Comparison of ENCODE assay signal across 10 mouse cellular contexts in genomic region chr3:102275256-102276022, GRCm38 (mm10).
DNase-seq lines count a peak whose midpoint lies in the region; TF ChIP-seq lines count a peak whose summit lies in the region.
"Had no signal": no experiment of that assay in that cellular context is flagged by ENCODE, and none has a peak within 500 bp of the region (broad histone marks: within the 10 kb centered on the region; RNA-seq: fewer than 3 reads in every experiment).

No protein-coding gene starts in this region.

- intact Hi-C loops in gastrocnemius, adult 2 months (cut with DNase I) = no loop called here

- H3K27ac ChIP-seq in gastrocnemius, adult 2 months = peak overlapping the region; percentile 56
- H3K27ac ChIP-seq: liver, embryonic 15.5 days had no signal

- no peak for TF ChIP-seq CTCF in gastrocnemius, adult 2 months (IDR thresholded peaks at IDR 0.05)

- DNase-seq in adrenal gland, adult 2 months = peak; percentile 14
- no peak for DNase-seq in adrenal gland, postnatal 4 days (ENCODE audit: low spot score in 2 of 2)
- DNase-seq in gastrocnemius, adult 2 months = peak; percentile 73
- peak; percentile 56 for DNase-seq in heart, postnatal 4 days
- peak; percentile 47 for DNase-seq in lung, postnatal 25 days (ENCODE audit: low spot score)
- DNase-seq in thymus, postnatal 36 days = no peak
- no peak for DNase-seq in layer of hippocampus, adult 9-11 months
- no peak for DNase-seq in frontal cortex, postnatal 14 days (ENCODE audit: low spot score in 2 of 2)
- DNase-seq: cerebellum, adult 18-20 months had no signal

- H3K4me3 ChIP-seq in gastrocnemius, adult 2 months = no peak overlapping the region
- H3K4me3 ChIP-seq: liver, embryonic 15.5 days had no signal

Comparison
In these comparisons a context has a peak if more than half of its experiments do, and no peak if none do; other contexts are left out.
1. DNase-seq: peak in adrenal gland, adult 2 months (single experiment), gastrocnemius, adult 2 months (single experiment), heart, postnatal 4 days (single experiment) and lung, postnatal 25 days (single experiment); none in adrenal gland, postnatal 4 days (0 of 2), thymus, postnatal 36 days (0 of 2), layer of hippocampus, adult 9-11 months (single experiment) and frontal cortex, postnatal 14 days (0 of 2).